Mouse (Mus musculus): ENCODE results near the gene Pacsin2. TPM values are rescaled to one million over a fixed set of nuclear protein-coding genes. Genes with fewer than 3 reads are reported as not detected.
A peak's percentile ranks its signal among the peaks of the same experiment; 100 is the strongest.
"Not testable (repeated sequence)": the region's sequence is repeated elsewhere in the genome, so short reads cannot be mapped to it uniquely, and the experiment has no call there.

Pacsin2 gene
- polyA plus RNA-seq, 1 experiment from 2014 or later, result 82.4 TPM

- Histone ChIP-seq H3K27me3 (ENCODE audit: insufficient read depth, poor library complexity, severe bottlenecking) (peaks cover 8% of the 10 kb centered on the region), H3K4me1 (peaks cover 9% of the 10 kb centered on the region), H3K36me3 (no peaks in the 10 kb centered on the region), H3K4me3 (peak overlapping the region; percentile 60), H3K27ac (peak overlapping the region; percentile 43), H3K9me3 (no peaks in the 10 kb centered on the region)
- peak; percentile 94 for DNase-seq (ENCODE audit: low spot score)
- 16% methylated on average over 58 of the region's 58 CpGs for WGBS
Measured at GRCm38 (mm10) chr15:83366933-83367552, 97.4 kb downstream of the Pacsin2 start.

GRCm38 (mm10) chr15:83365697-83366096 lies 98.7 kb downstream of the Pacsin2 start:
- Histone ChIP-seq H3K27ac (no peak overlapping the region), H3K4me1 (peaks cover 9% of the 10 kb centered on the region), H3K27me3 (ENCODE audit: insufficient read depth, poor library complexity, severe bottlenecking) (peaks cover 8% of the 10 kb centered on the region), H3K9me3 (no peaks in the 10 kb centered on the region), H3K4me3 (no peak overlapping the region), H3K36me3 (no peaks in the 10 kb centered on the region)
- no peak for DNase-seq (ENCODE audit: low spot score)

GRCm38 (mm10) chr15:83364194-83364593 lies 100.2 kb downstream of the Pacsin2 start:
- H3K36me3 ChIP-seq, result no peaks in the 10 kb centered on the region
- 46% methylated on average over 3 of the region's 3 CpGs for WGBS
- H3K4me1 ChIP-seq, result peaks cover 9% of the 10 kb centered on the region
- H3K4me3 ChIP-seq, result no peak overlapping the region
- no peaks in the 10 kb centered on the region for H3K9me3 ChIP-seq
- peaks cover 8% of the 10 kb centered on the region for H3K27me3 ChIP-seq (ENCODE audit: insufficient read depth, poor library complexity, severe bottlenecking)
- no peak for DNase-seq (ENCODE audit: low spot score)
- no peak overlapping the region for H3K27ac ChIP-seq

- H3K27ac ChIP-seq; DNase-seq (ENCODE audit: low spot score); H3K4me3 ChIP-seq; H3K9me3 ChIP-seq; H3K4me1 ChIP-seq; H3K36me3 ChIP-seq: not testable (repeated sequence)
- WGBS, result 89% methylated on average over 1 of the region's 1 CpGs
- peaks cover 13% of the 10 kb centered on the region for H3K27me3 ChIP-seq (ENCODE audit: insufficient read depth, poor library complexity, severe bottlenecking)
Measured at GRCm38 (mm10) chr15:83362813-83363212, 101.6 kb downstream of the Pacsin2 start.

GRCm38 (mm10) chr15:83360899-83361298 lies 103.5 kb downstream of the Pacsin2 start:
- H3K9me3 ChIP-seq; H3K4me3 ChIP-seq; DNase-seq (ENCODE audit: low spot score); H3K27me3 ChIP-seq (ENCODE audit: insufficient read depth, poor library complexity, severe bottlenecking); H3K4me1 ChIP-seq; H3K36me3 ChIP-seq; H3K27ac ChIP-seq: not testable (repeated sequence)
- WGBS, result 60% methylated on average over 5 of the region's 5 CpGs

- Histone ChIP-seq H3K27me3 (ENCODE audit: insufficient read depth, poor library complexity, severe bottlenecking) (peaks cover 7% of the 10 kb centered on the region; the same call in 1 of the 2 replicates), H3K36me3 (no peaks in the 10 kb centered on the region), H3K27ac (no peak overlapping the region), H3K4me3 (no peak overlapping the region), H3K4me1 (no peaks in the 10 kb centered on the region), H3K9me3 (no peaks in the 10 kb centered on the region)
- DNase-seq (ENCODE audit: low spot score), result no peak
- 77% methylated on average over 3 of the region's 3 CpGs for WGBS
Measured at GRCm38 (mm10) chr15:83360140-83360539, 104.3 kb downstream of the Pacsin2 start.

- H3K9me3 ChIP-seq, result no peaks in the 10 kb centered on the region
- no peaks in the 10 kb centered on the region for H3K36me3 ChIP-seq
- no peaks in the 10 kb centered on the region for H3K4me1 ChIP-seq
- no peak overlapping the region for H3K4me3 ChIP-seq
- H3K27ac ChIP-seq, result no peak overlapping the region
- 87% methylated on average over 1 of the region's 1 CpGs for WGBS
- H3K27me3 ChIP-seq (ENCODE audit: insufficient read depth, poor library complexity, severe bottlenecking), result peaks cover 5% of the 10 kb centered on the region; the same call in 1 of the 2 replicates
- no peak for DNase-seq (ENCODE audit: low spot score)
Measured at GRCm38 (mm10) chr15:83358476-83358875, 105.9 kb downstream of the Pacsin2 start.

- no peaks in the 10 kb centered on the region for H3K9me3 ChIP-seq
- no peak overlapping the region for H3K4me3 ChIP-seq
- H3K27me3 ChIP-seq (ENCODE audit: insufficient read depth, poor library complexity, severe bottlenecking), result no peaks in the 10 kb centered on the region
- H3K27ac ChIP-seq, result no peak overlapping the region
- no peaks in the 10 kb centered on the region for H3K36me3 ChIP-seq
- 89% methylated on average over 4 of the region's 4 CpGs for WGBS
- H3K4me1 ChIP-seq, result peaks cover 16% of the 10 kb centered on the region
- DNase-seq (ENCODE audit: low spot score), result no peak
Measured at GRCm38 (mm10) chr15:83351546-83351945, 112.9 kb downstream of the Pacsin2 start.

GRCm38 (mm10) chr15:83350859-83351258 lies 113.5 kb downstream of the Pacsin2 start:
- WGBS, result 52% methylated on average over 2 of the region's 2 CpGs

GRCm38 (mm10) chr15:83349954-83350711 lies 114.3 kb downstream of the Pacsin2 start, which contains the start of gene Arfgap3:
Gene Arfgap3, minus strand, starts transcription at chr15:83350247.
- 0 out of 2 replicates have a peak, but pooled peaks cover 3% of the 10 kb centered on the region for H3K36me3 ChIP-seq
- H3K27ac ChIP-seq, result peak within 1 kb of the TSS; percentile 91
- no peaks in the 10 kb centered on the region for H3K27me3 ChIP-seq (ENCODE audit: insufficient read depth, poor library complexity, severe bottlenecking)
- H3K4me1 ChIP-seq, result peaks cover 23% of the 10 kb centered on the region
- H3K9me3 ChIP-seq, result no peaks in the 10 kb centered on the region
- WGBS, result under 1% methylated on average over 59 of the region's 60 CpGs
- H3K4me3 ChIP-seq, result peak within 1 kb of the TSS; percentile 92
- DNase-seq (ENCODE audit: low spot score), result peak; percentile 97

More at GRCm38 (mm10) chr15:83350859-83351258, 113.5 kb downstream of the Pacsin2 start:
- DNase-seq (ENCODE audit: low spot score), result no peak
- no peaks in the 10 kb centered on the region for H3K27me3 ChIP-seq (ENCODE audit: insufficient read depth, poor library complexity, severe bottlenecking)
- H3K4me1 ChIP-seq, result peaks cover 16% of the 10 kb centered on the region
- 0 out of 2 replicates have a peak, but pooled peaks cover 3% of the 10 kb centered on the region for H3K36me3 ChIP-seq
- H3K9me3 ChIP-seq, result no peaks in the 10 kb centered on the region
- H3K4me3 ChIP-seq, result no peak overlapping the region
- peak overlapping the region; percentile 91; the same call in 1 of the 2 replicates for H3K27ac ChIP-seq

GRCm38 (mm10) chr15:83349225-83349953 lies 115.0 kb downstream of the Pacsin2 start:
- Histone ChIP-seq H3K27ac (peak overlapping the region; percentile 91), H3K4me1 (peaks cover 30% of the 10 kb centered on the region), H3K36me3 (0 out of 2 replicates have a peak, but pooled peaks cover 3% of the 10 kb centered on the region), H3K27me3 (ENCODE audit: insufficient read depth, poor library complexity, severe bottlenecking) (no peaks in the 10 kb centered on the region), H3K9me3 (no peaks in the 10 kb centered on the region), H3K4me3 (peak overlapping the region; percentile 92)
- WGBS, result 16% methylated on average over 8 of the region's 8 CpGs
- DNase-seq (ENCODE audit: low spot score), result no peak

GRCm38 (mm10) chr15:83348747-83349146 lies 115.7 kb downstream of the Pacsin2 start:
- H3K9me3 ChIP-seq, result no peaks in the 10 kb centered on the region
- WGBS, result 75% methylated on average over 4 of the region's 4 CpGs

More at GRCm38 (mm10) chr15:83348747-83349146, 115.7 kb downstream of the Pacsin2 start:
- no peaks in the 10 kb centered on the region for H3K27me3 ChIP-seq (ENCODE audit: insufficient read depth, poor library complexity, severe bottlenecking)
- DNase-seq (ENCODE audit: low spot score), result no peak
- H3K36me3 ChIP-seq, result 0 out of 2 replicates have a peak, but pooled peaks cover 3% of the 10 kb centered on the region
- no peak overlapping the region for H3K27ac ChIP-seq
- H3K4me3 ChIP-seq, result peak overlapping the region; percentile 92
- peaks cover 37% of the 10 kb centered on the region for H3K4me1 ChIP-seq

Data from heart, embryonic 10.5 days (tissue).